Mouse (Mus musculus): ENCODE data around the gene Fgf15.

DNA sequence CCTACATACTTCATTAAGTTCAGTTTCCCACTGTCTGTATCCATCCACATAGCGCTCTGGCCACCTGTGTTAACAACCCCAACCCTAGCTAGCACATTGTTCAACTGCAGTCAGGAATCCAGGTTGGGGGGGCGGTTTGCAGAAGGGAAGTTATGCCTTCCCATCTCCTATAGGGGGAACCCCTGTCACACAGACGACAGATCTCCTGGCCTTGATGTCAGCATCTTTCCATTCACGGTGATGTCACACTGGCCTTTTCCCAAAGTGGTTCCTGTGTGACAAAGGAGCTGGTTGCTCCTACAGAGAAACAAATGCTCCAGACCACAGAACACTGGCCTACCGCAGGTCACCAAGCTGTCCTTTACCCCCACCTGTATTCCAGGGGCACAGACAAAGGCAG is 39.2 kb downstream of the Fgf15 start:
- no peak for TF ChIP-seq POLR2A (IDR thresholded peaks at IDR 0.05; ENCODE audit: insufficient read length, low read depth)
- TF ChIP-seq USF1 (IDR thresholded peaks at IDR 0.05; ENCODE audit: low read depth): no peak
- no peak for TF ChIP-seq MYOG (IDR thresholded peaks at IDR 0.05; ENCODE audit: control insufficient read depth in 1 of 3, insufficient read depth in 1 of 3, insufficient read length in 2 of 3, low read depth in 2 of 3)
- no peak for TF ChIP-seq TCF3 (IDR thresholded peaks at IDR 0.05; ENCODE audit: insufficient read length, low read depth)
- TF ChIP-seq E2F4 (IDR thresholded peaks at IDR 0.05; ENCODE audit: insufficient read depth): no peak
- no peak for TF ChIP-seq MYOD1 (IDR thresholded peaks at IDR 0.05; ENCODE audit: control insufficient read depth in 1 of 3, insufficient read length in 2 of 3, low read depth in 2 of 3)
- no peak for TF ChIP-seq MAX (IDR thresholded peaks at IDR 0.05; ENCODE audit: low read depth)
- no peak for TF ChIP-seq CEBPB (IDR thresholded peaks at IDR 0.05; ENCODE audit: insufficient read depth, poor library complexity, severe bottlenecking)
- no peak for TF ChIP-seq POLR2AphosphoS2 (IDR thresholded peaks at IDR 0.05; ENCODE audit: insufficient read length, low read depth)
- TF ChIP-seq SRF (IDR thresholded peaks at IDR 0.05; ENCODE audit: control insufficient read depth, insufficient read length, low read depth): no peak
- no peak for TF ChIP-seq TCF12 (IDR thresholded peaks at IDR 0.05; ENCODE audit: insufficient read depth, poor library complexity, severe bottlenecking)
